Mouse (Mus musculus) left cerebral cortex, postnatal 14 days (tissue): Measurements from ENCODE around the gene Arid1a. TPM values are rescaled to one million over a fixed set of nuclear protein-coding genes. Genes with fewer than 3 reads are reported as not detected.

Experiments
- DNase-seq, 2 experiments: peaks; one replicate each; pipeline ENCODE4 v3.0.0; 2021 to 2022; ENCODE audit warnings: low spot score in 2 of 2, mixed read lengths in 1 of 2
- intact Hi-C: fragments of 180-260 bp; cut with DNase I; formaldehyde crosslinking; loops from one replicate; pipeline ENCODE4 v1.15.1; 2025
- microRNA-seq, 2 experiments: library from miRNA; unstranded; fragments of <30 nt; microRNA quantifications; one replicate each; pipeline ENCODE4 v1.2.0; 2022
- total RNA-seq, 2 experiments: library from RNA; stranded (reverse); gene quantifications; 2 replicates each; pipeline ENCODE4 v1.2.3; 2021

Arid1a gene
- total RNA-seq, 2 experiments from 2014 or later, result 74.1 to 75.8 TPM

GRCm38 (mm10) chr4:133631769-133632411, 124.7 kb downstream of the Arid1a start:
- DNase-seq, result no peak
- intact Hi-C loops, result loop anchor here (5.0 kb wide), 1 partner anchor 35 kb away; no protein-coding TSS in a partner anchor

- intact Hi-C loops, result loop anchor here (5.0 kb wide), 1 partner anchor 34 kb away; no protein-coding TSS in a partner anchor
- DNase-seq, result no peak
These were observed 125.3 kb downstream of the Arid1a start for GRCm38 (mm10) chr4:133631071-133631768.

GRCm38 (mm10) chr4:133630326-133630920, 126.1 kb downstream of the Arid1a start:
- DNase-seq, result no peak
- intact Hi-C loops, result loop anchor here (5.0 kb wide), 1 partner anchor 33 kb away; no protein-coding TSS in a partner anchor

GRCm38 (mm10) chr4:133629191-133629590, 127.4 kb downstream of the Arid1a start:
- DNase-seq, result no peak
- intact Hi-C loops, result no loop called here

Small RNA genes within 50 kb of the gene (microRNA-seq; reads per million reads assigned to microRNA genes)
- gene Mir7227, result 0 reads per million in 2 experiments

Other genes with a start within 250 kb of the Arid1a start
- gene Kdf1, start 237.8 kb downstream of the Arid1a start, total RNA-seq, result not detected
- 100 to 1,000 TPM; 102 TPM for gene Nudc, start 210.8 kb downstream of the Arid1a start, total RNA-seq
- not detected for gene Nr0b2, start 203.4 kb downstream of the Arid1a start, total RNA-seq
- 1 to 10 TPM; 9.2 to 9.6 TPM for gene Gpatch3, start 182.0 kb downstream of the Arid1a start, total RNA-seq
- gene Gpn2, start 172.4 kb downstream of the Arid1a start, total RNA-seq, result 10 to 100 TPM in 1 of 2 experiments, 1 to 10 TPM in 1; 9.5 to 10.6 TPM
- 1 to 10 TPM; 1.0 to 1.4 TPM for gene Sfn, start 154.6 kb downstream of the Arid1a start, total RNA-seq
- 10 to 100 TPM; 29.3 to 32.9 TPM for gene Zdhhc18, start 106.6 kb downstream of the Arid1a start, total RNA-seq
- gene Pigv, start 84.1 kb downstream of the Arid1a start, total RNA-seq, result 1 to 10 TPM; 6.2 TPM
- gene Rps6ka1, start 131.0 kb upstream of the Arid1a start, total RNA-seq, result 10 to 100 TPM; 12.7 TPM
- gene Hmgn2, start 211.9 kb upstream of the Arid1a start, total RNA-seq, result 100 to 1,000 TPM; 118 to 146 TPM
- gene Dhdds, start 244.1 kb upstream of the Arid1a start, total RNA-seq, result 10 to 100 TPM; 61.0 to 63.6 TPM